Mouse (Mus musculus): ENCODE measurements around the gene Gm5431. TPM values are rescaled to one million over a fixed set of nuclear protein-coding genes. Genes with fewer than 3 reads are reported as not detected.

Gm5431 gene
- polyA plus RNA-seq, 2 experiments from 2014 or later, result 0.37 to 0.66 TPM

DNA sequence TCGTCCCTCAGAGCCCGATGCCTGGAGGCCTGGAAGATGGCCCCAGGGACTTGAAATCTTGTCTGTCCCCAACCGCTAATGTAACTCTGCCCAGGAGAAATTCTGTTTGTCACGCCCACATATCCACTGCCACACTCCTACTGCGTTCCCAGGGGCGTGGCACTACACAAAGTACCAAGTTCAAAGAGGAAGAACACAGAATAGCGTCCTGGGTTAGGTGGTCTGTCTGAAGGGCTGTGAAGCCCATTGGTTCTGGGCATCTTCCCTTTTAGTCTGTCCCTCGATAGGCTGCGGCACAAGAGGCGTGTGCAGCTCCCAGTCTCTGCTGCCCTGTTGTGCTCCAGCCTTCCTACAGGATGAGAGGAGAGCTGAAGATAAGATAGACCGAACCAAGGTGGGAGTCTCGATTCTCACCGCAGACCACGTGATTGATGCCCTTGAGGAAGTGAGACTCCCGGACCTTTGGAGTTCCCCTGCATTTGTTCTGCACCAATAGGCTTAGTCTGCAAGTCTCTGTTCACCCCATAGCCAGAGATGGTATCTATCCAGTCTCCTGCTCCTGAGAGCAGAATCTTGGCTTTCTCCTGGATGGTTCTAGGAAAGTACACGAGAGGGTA, 63.7 kb downstream of the Gm5431 start:
- ATAC-seq, result peak; percentile 30

Other genes with a start within 250 kb of the Gm5431 start
- 1,000 to 10,000 TPM; 1,417 to 1,752 TPM for gene Rack1, start 101.9 kb downstream of the Gm5431 start, polyA plus RNA-seq (2017; shearing (Covaris generic))
- gene Trim41, start 84.9 kb downstream of the Gm5431 start, polyA plus RNA-seq (2017; shearing (Covaris generic)), result 1 to 10 TPM; 3.8 to 4.4 TPM
- 1 to 10 TPM in 1 of 2 experiments, under 1 TPM in 1; 0.52 to 1.1 TPM for gene Trim7, start 76.1 kb downstream of the Gm5431 start, polyA plus RNA-seq (2017; shearing (Covaris generic))
- gene Gm12184, start 75.6 kb downstream of the Gm5431 start, polyA plus RNA-seq (2017; shearing (Covaris generic)), result 1 to 10 TPM; 3.0 to 3.1 TPM
- gene Irgm1, start 30.5 kb downstream of the Gm5431 start, polyA plus RNA-seq (2017; shearing (Covaris generic)), result 100 to 1,000 TPM; 204 to 218 TPM
- 100 to 1,000 TPM; 226 to 234 TPM for gene Psme2b, start 44.0 kb upstream of the Gm5431 start, polyA plus RNA-seq (2017; shearing (Covaris generic))
- under 1 TPM in 1 of 2 experiments, not detected in 1; 0.82 TPM for gene Olfr56, start 76.7 kb upstream of the Gm5431 start, polyA plus RNA-seq (2017; shearing (Covaris generic))
- gene 9930111J21Rik1, start 77.2 kb upstream of the Gm5431 start, polyA plus RNA-seq (2017; shearing (Covaris generic)), result 100 to 1,000 TPM; 122 to 166 TPM
- 1 to 10 TPM; 4.9 to 7.3 TPM for gene Gm12185, start 90.0 kb upstream of the Gm5431 start, polyA plus RNA-seq (2017; shearing (Covaris generic))
- gene Tgtp1, start 92.0 kb upstream of the Gm5431 start, polyA plus RNA-seq (2017; shearing (Covaris generic)), result 100 to 1,000 TPM; 242 to 299 TPM
- 100 to 1,000 TPM; 114 to 149 TPM for gene 9930111J21Rik2, start 149.0 kb upstream of the Gm5431 start, polyA plus RNA-seq (2017; shearing (Covaris generic))
- gene Tgtp2, start 162.0 kb upstream of the Gm5431 start, polyA plus RNA-seq (2017; shearing (Covaris generic)), result 100 to 1,000 TPM; 351 to 409 TPM
- 100 to 1,000 TPM; 399 to 513 TPM for gene Ifi47, start 174.4 kb upstream of the Gm5431 start, polyA plus RNA-seq (2017; shearing (Covaris generic))
- under 1 TPM; 0.15 to 0.37 TPM for gene Olfr1396, start 212.7 kb upstream of the Gm5431 start, polyA plus RNA-seq (2017; shearing (Covaris generic))
- under 1 TPM in 1 of 2 experiments, not detected in 1; 0.12 TPM for gene Olfr1395, start 240.1 kb upstream of the Gm5431 start, polyA plus RNA-seq (2017; shearing (Covaris generic))